Mouse (Mus musculus) lung, adult 2 months (tissue): ENCODE results near the gene Carm1. TPM values are rescaled to one million over a fixed set of nuclear protein-coding genes. Genes with fewer than 3 reads are reported as not detected.

ENCODE experiments used
- DNase-seq: peaks from one replicate; pipeline ENCODE4 v3.0.0; 2022
- H3K4me1 ChIP-seq: fragments of 200-500 bp; 2 replicates; pipeline ENCODE4 v1.6.1; 2011; ENCODE audit warnings: low read length; ENCODE audit not compliant: control insufficient read depth, insufficient read depth
- H3K4me3 ChIP-seq: fragments of 200-500 bp; replicated peaks from 2 replicates; pipeline ENCODE3; 2011; ENCODE audit warnings: low read depth, mild to moderate bottlenecking, control low read depth, low read length; ENCODE audit errors: extremely low read depth
- CTCF ChIP-seq: fragments of 200-500 bp; IDR thresholded peaks from 2 replicates; pipeline ENCODE4 v1.5.1; 2011; ENCODE audit warnings: mild to moderate bottlenecking, low read length, control low read depth; ENCODE audit not compliant: insufficient read depth
- POLR2A ChIP-seq: fragments of 200-500 bp; IDR thresholded peaks from 2 replicates; pipeline ENCODE4 v1.6.1; 2011; ENCODE audit warnings: low read depth, mild to moderate bottlenecking, control low read depth, low read length, borderline replicate concordance; ENCODE audit errors: extremely low read depth
- WGBS: fragments of 180-500 bp; shearing (Covaris S2); methylation state at CpG from one replicate; pipeline ENCODE4 v1.1.7; 2018; 5-methylcytosine and 5-hydroxymethylcytosine counted together
- polyA plus RNA-seq: library from polyadenylated mRNA; depleted of rRNA; stranded (reverse); fragments of >200 nt; gene quantifications from 2 replicates; pipeline ENCODE4 v1.2.3, GENCODE M21; 2012; rRNA removed

Carm1 gene
- polyA plus RNA-seq, 1 experiment = 85.3 TPM

GRCm38 (mm10) chr9:21620229-21620628 is 73.5 kb downstream of the Carm1 start:
- no peak overlapping the region for H3K4me3 ChIP-seq
- TF ChIP-seq CTCF (no peak), POLR2A (no peak)
- no peak for DNase-seq
- 68% methylated on average over 4 of the region's 4 CpGs for WGBS
- H3K4me1 ChIP-seq = peaks cover 8% of the 10 kb centered on the region

GRCm38 (mm10) chr9:21622676-21623075 is 76.0 kb downstream of the Carm1 start:
- TF ChIP-seq CTCF = no peak
- no peak for TF ChIP-seq POLR2A
- H3K4me3 ChIP-seq = no peak overlapping the region
- peaks cover 3% of the 10 kb centered on the region; the same call in 1 of the 2 replicates for H3K4me1 ChIP-seq
- DNase-seq = no peak
- WGBS = 88% methylated on average over 1 of the region's 1 CpGs

- Histone ChIP-seq H3K4me1 (no peaks in the 10 kb centered on the region), H3K4me3 (no peak overlapping the region)
- TF ChIP-seq POLR2A (no peak), CTCF (no peak)
- 82% methylated on average over 10 of the region's 10 CpGs for WGBS
- DNase-seq = no peak
Observed at GRCm38 (mm10) chr9:21625342-21626339, 78.9 kb downstream of the Carm1 start.

- H3K4me1 ChIP-seq = no peaks in the 10 kb centered on the region
- no peak for DNase-seq
- TF ChIP-seq POLR2A (no peak), CTCF (peak; percentile 21; the same call in 1 of the 2 replicates)
- no peak overlapping the region for H3K4me3 ChIP-seq
Observed at GRCm38 (mm10) chr9:21626571-21626970, 79.9 kb downstream of the Carm1 start.

- WGBS = 68% methylated on average over 5 of the region's 5 CpGs
- no peak for DNase-seq
- no peak for TF ChIP-seq CTCF
- no peak for TF ChIP-seq POLR2A
- no peaks in the 10 kb centered on the region for H3K4me1 ChIP-seq
- H3K4me3 ChIP-seq = no peak overlapping the region
Observed at GRCm38 (mm10) chr9:21627145-21627795, 80.6 kb downstream of the Carm1 start.

- H3K4me3 ChIP-seq = no peak overlapping the region
- peak; percentile 34 for DNase-seq
- TF ChIP-seq CTCF = peak; percentile 22; the same call in 1 of the 2 replicates
- no peak for TF ChIP-seq POLR2A
- H3K4me1 ChIP-seq = no peaks in the 10 kb centered on the region
- 54% methylated on average over 3 of the region's 3 CpGs for WGBS
Observed at GRCm38 (mm10) chr9:21630673-21631072, 84.0 kb downstream of the Carm1 start.

- WGBS = 90% methylated on average over 3 of the region's 3 CpGs
- TF ChIP-seq CTCF = no peak
- TF ChIP-seq POLR2A = no peak
- Histone ChIP-seq H3K4me1 (no peaks in the 10 kb centered on the region), H3K4me3 (no peak overlapping the region)
- no peak for DNase-seq
Observed at GRCm38 (mm10) chr9:21633106-21633505, 86.4 kb downstream of the Carm1 start.

GRCm38 (mm10) chr9:21635639-21636038 is 88.9 kb downstream of the Carm1 start:
- TF ChIP-seq POLR2A (no peak), CTCF (no peak)
- Histone ChIP-seq H3K4me1 (no peaks in the 10 kb centered on the region), H3K4me3 (no peak overlapping the region)
- DNase-seq = no peak
- WGBS = 72% methylated on average over 7 of the region's 7 CpGs

GRCm38 (mm10) chr9:21639031-21639430 is 92.3 kb downstream of the Carm1 start:
- WGBS = 95% methylated on average over 11 of the region's 11 CpGs
- no peak overlapping the region for H3K4me3 ChIP-seq
- H3K4me1 ChIP-seq = no peaks in the 10 kb centered on the region
- DNase-seq = no peak
- no peak for TF ChIP-seq CTCF
- no peak for TF ChIP-seq POLR2A

Other genes with a start within 250 kb of the Carm1 start
- 21.4 and 33.9 TPM in 2 replicates for gene Ap1m2, start 234.6 kb upstream of the Carm1 start, polyA plus RNA-seq
- 192 and 271 TPM in 2 replicates for gene Slc44a2, start 226.2 kb upstream of the Carm1 start, polyA plus RNA-seq
- 31.8 and 35.2 TPM in 2 replicates for gene Ilf3, start 179.0 kb upstream of the Carm1 start, polyA plus RNA-seq
- gene Qtrt1, start 135.1 kb upstream of the Carm1 start, polyA plus RNA-seq = 27.7 and 29.5 TPM in 2 replicates
- 174 and 207 TPM in 2 replicates for gene Dnm2, start 122.0 kb upstream of the Carm1 start, polyA plus RNA-seq
- gene Tmed1, start 36.6 kb upstream of the Carm1 start, polyA plus RNA-seq = 26.5 and 28.4 TPM in 2 replicates
- 7.8 and 11.3 TPM in 2 replicates for gene AB124611, start 20.7 kb upstream of the Carm1 start, polyA plus RNA-seq
- gene Timm29, start 45.8 kb downstream of the Carm1 start, polyA plus RNA-seq = 23.6 and 24.3 TPM in 2 replicates
- gene Yipf2, start 45.9 kb downstream of the Carm1 start, polyA plus RNA-seq = 47.8 and 58.7 TPM in 2 replicates
- 37.7 and 38.6 TPM in 2 replicates for gene Smarca4, start 69.3 kb downstream of the Carm1 start, polyA plus RNA-seq
- 84.2 and 87.2 TPM in 2 replicates for gene Ldlr, start 176.6 kb downstream of the Carm1 start, polyA plus RNA-seq
- 2.9 and 3.2 TPM in 2 replicates for gene Spc24, start 213.4 kb downstream of the Carm1 start, polyA plus RNA-seq